Mouse (Mus musculus): Measurements from ENCODE around the gene Slc22a17. TPM values are rescaled to one million over a fixed set of nuclear protein-coding genes. Genes with fewer than 3 reads are reported as not detected.
"Not testable (repeated sequence)": the region's sequence is repeated elsewhere in the genome, so short reads cannot be mapped to it uniquely, and the experiment has no call there.

The Slc22a17 gene
- 136 and 142 TPM in 2 replicates for polyA plus RNA-seq (2014; fragmentation: Nextera tagmentation; extraction: Ambion mirVana)

DNA sequence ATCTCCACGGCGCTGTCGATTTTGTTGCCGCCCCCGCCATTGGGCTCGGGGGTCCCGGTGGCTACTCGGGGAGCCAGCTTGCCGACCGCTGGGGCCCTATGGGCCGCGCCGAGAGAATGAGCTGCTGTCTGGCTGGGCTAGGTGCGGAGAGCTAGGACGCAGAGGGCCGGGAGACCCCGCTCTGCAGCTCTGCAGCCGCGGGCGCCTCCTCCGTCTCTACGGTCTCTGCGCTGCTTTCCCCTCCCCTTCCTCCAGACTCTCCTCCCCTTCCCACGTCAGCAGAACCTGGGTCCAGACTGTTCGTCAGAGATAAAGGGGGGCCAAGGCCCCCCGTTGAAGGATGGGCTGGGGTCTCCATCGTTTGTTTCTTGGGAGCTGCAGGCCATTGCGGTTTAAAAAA is at the start of gene Slc22a17:
TSS of gene Slc22a17 (minus strand) at position 247 of the 400 bp plus-strand sequence.
- 0% methylated on average over 27 of the region's 28 CpGs for WGBS
- Histone ChIP-seq H3K27me3 (ENCODE audit: control insufficient read depth, insufficient read depth, low read length) (no peaks in the 10 kb centered on the region), H3K36me3 (replicated peaks; ENCODE audit: control insufficient read depth, insufficient read depth) (peaks cover 39% of the 10 kb centered on the region), H3K4me1 (replicated peaks; ENCODE audit: control insufficient read depth, insufficient read depth, low read length) (peaks cover 11% of the 10 kb centered on the region), H3K9me3 (ENCODE audit: control insufficient read depth, low read length) (no peaks in the 10 kb centered on the region), H3K4me2 (replicated peaks) (peak within 1 kb of the TSS; percentile 85), H3K9ac (peak within 1 kb of the TSS; percentile 95), H3K4me3 (replicated peaks; ENCODE audit: low read length) (peak within 1 kb of the TSS; percentile 83), H3K27ac (peak within 1 kb of the TSS; percentile 94)
- ATAC-seq (ENCODE audit: low FRiP score): peak; percentile 96
- peak; percentile 87 for DNase-seq (ENCODE audit: low spot score)

- WGBS: 89% methylated on average over 7 of the region's 7 CpGs
- Histone ChIP-seq H3K27ac (no peak overlapping the region), H3K9me3 (ENCODE audit: control insufficient read depth, low read length) (no peaks in the 10 kb centered on the region), H3K27me3 (ENCODE audit: control insufficient read depth, insufficient read depth, low read length) (no peaks in the 10 kb centered on the region), H3K4me1 (replicated peaks; ENCODE audit: control insufficient read depth, insufficient read depth, low read length) (no peaks in the 10 kb centered on the region), H3K36me3 (replicated peaks; ENCODE audit: control insufficient read depth, insufficient read depth) (no peaks in the 10 kb centered on the region), H3K9ac (no peak overlapping the region), H3K4me3 (replicated peaks; ENCODE audit: low read length) (no peak overlapping the region), H3K4me2 (replicated peaks) (no peak overlapping the region)
- ATAC-seq (ENCODE audit: low FRiP score) (no peak), DNase-seq (ENCODE audit: low spot score) (no peak)
These were observed 49.8 kb upstream of the Slc22a17 start for GRCm38 (mm10) chr14:54962714-54963113.

GRCm38 (mm10) chr14:54961487-54961886 is 48.6 kb upstream of the Slc22a17 start:
- 81% methylated on average over 5 of the region's 5 CpGs for WGBS
- no peaks in the 10 kb centered on the region for H3K9me3 ChIP-seq (ENCODE audit: control insufficient read depth, low read length)
- ATAC-seq (ENCODE audit: low FRiP score) (no peak), DNase-seq (ENCODE audit: low spot score) (no peak)
- H3K4me2 ChIP-seq (replicated peaks): no peak overlapping the region
- H3K4me3 ChIP-seq (replicated peaks; ENCODE audit: low read length): no peak overlapping the region
- H3K4me1 ChIP-seq (replicated peaks; ENCODE audit: control insufficient read depth, insufficient read depth, low read length): no peaks in the 10 kb centered on the region
- H3K36me3 ChIP-seq (replicated peaks; ENCODE audit: control insufficient read depth, insufficient read depth): no peaks in the 10 kb centered on the region
- H3K27ac ChIP-seq: no peak overlapping the region
- no peak overlapping the region for H3K9ac ChIP-seq
- H3K27me3 ChIP-seq (ENCODE audit: control insufficient read depth, insufficient read depth, low read length): no peaks in the 10 kb centered on the region

DNA sequence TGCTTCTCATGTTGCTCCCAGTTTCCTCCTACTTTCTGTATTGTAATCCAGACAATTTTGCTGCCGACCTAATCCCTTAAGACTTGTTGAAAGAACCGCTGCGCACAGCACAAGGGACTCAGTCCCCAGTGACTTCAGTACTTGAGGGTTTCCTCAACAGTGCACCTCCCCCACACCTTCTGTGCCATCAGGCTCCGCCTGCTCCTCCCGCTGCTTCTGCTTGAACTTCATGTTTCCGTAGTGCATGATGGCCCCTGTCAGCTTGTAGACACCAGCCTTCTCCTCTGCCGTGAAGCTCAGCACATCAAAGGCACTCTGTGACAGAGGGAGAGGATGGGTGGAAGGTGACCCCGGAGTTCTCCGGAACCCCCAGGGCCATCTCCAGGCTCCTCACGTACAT is 47.8 kb upstream of the Slc22a17 start:
- Histone ChIP-seq H3K4me3 (replicated peaks; ENCODE audit: low read length) (no peak overlapping the region), H3K9ac (no peak overlapping the region), H3K27me3 (ENCODE audit: control insufficient read depth, insufficient read depth, low read length) (no peaks in the 10 kb centered on the region), H3K36me3 (replicated peaks; ENCODE audit: control insufficient read depth, insufficient read depth) (no peaks in the 10 kb centered on the region), H3K4me1 (replicated peaks; ENCODE audit: control insufficient read depth, insufficient read depth, low read length) (no peaks in the 10 kb centered on the region), H3K9me3 (ENCODE audit: control insufficient read depth, low read length) (no peaks in the 10 kb centered on the region), H3K4me2 (replicated peaks) (no peak overlapping the region), H3K27ac (no peak overlapping the region)
- ATAC-seq (ENCODE audit: low FRiP score): no peak
- no peak for DNase-seq (ENCODE audit: low spot score)
- WGBS: 73% methylated on average over 10 of the region's 10 CpGs

DNA sequence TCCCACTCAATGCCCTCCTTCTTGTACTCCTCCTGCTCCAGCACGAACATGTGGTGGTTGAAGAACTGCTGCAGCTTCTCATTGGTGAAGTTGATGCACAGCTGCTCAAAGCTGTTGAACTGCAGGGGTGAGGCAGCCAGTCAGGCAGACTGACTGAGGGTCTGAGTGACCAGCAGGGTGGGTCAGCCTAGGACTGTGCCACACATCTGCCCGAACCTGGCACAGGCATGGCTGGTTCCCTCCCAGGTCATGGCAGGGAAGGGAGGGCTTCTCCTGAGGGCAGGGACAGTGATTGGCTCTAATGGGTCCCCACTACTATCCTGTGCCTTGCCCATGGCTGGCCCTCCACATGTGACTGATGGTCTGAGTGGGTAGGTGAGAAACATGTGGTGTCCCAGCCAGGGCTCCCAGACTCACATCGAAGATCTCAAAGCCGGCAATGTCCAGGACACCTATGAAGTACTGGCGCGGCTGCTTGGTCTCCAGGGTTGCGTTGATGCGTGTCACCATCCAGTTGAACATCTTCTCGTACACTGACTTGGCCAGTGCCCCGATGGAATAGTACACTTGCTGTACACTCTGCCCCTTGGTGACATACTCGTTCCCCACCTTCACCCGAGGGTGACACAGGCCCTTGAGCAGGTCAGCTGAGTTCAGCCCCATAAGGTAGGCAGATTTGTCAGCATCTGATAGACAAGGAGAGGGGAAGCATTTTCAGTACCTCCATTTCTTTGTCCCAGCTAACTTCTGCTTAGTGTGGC is 47.1 kb upstream of the Slc22a17 start:
- not testable (repeated sequence) for H3K4me1 ChIP-seq (replicated peaks; ENCODE audit: control insufficient read depth, insufficient read depth, low read length); H3K9ac ChIP-seq; DNase-seq (ENCODE audit: low spot score); H3K4me2 ChIP-seq (replicated peaks); H3K27me3 ChIP-seq (ENCODE audit: control insufficient read depth, insufficient read depth, low read length); H3K27ac ChIP-seq; H3K9me3 ChIP-seq (ENCODE audit: control insufficient read depth, low read length); ATAC-seq (ENCODE audit: low FRiP score); H3K4me3 ChIP-seq (replicated peaks; ENCODE audit: low read length); H3K36me3 ChIP-seq (replicated peaks; ENCODE audit: control insufficient read depth, insufficient read depth)
- 92% methylated on average over 12 of the region's 12 CpGs for WGBS

DNA sequence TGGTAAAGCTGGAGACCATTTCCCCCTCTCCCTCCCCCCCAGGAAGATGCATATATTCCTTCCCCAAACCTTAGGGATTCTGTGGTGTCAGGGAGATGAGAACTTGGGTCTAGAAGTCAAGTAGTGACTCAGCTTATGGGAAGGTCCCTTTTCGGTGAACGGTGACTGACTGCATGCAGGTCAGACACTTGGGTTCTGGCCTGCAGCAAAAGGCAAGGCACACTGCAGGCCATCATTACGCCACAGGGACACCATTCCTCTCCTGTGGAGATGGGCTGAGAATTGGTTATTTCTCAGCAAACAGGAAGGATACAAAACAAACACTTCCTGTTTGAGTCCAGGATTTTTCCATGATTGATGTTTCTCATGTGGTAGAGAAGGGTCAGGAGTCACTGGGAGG is 46.3 kb upstream of the Slc22a17 start:
- DNase-seq (ENCODE audit: low spot score) (no peak), ATAC-seq (ENCODE audit: low FRiP score) (no peak)
- Histone ChIP-seq H3K4me1 (replicated peaks; ENCODE audit: control insufficient read depth, insufficient read depth, low read length) (no peaks in the 10 kb centered on the region), H3K4me2 (replicated peaks) (no peak overlapping the region), H3K27me3 (ENCODE audit: control insufficient read depth, insufficient read depth, low read length) (no peaks in the 10 kb centered on the region), H3K9me3 (ENCODE audit: control insufficient read depth, low read length) (no peaks in the 10 kb centered on the region), H3K27ac (no peak overlapping the region), H3K9ac (no peak overlapping the region), H3K36me3 (replicated peaks; ENCODE audit: control insufficient read depth, insufficient read depth) (no peaks in the 10 kb centered on the region), H3K4me3 (replicated peaks; ENCODE audit: low read length) (no peak overlapping the region)
- WGBS: 85% methylated on average over 3 of the region's 3 CpGs

DNA sequence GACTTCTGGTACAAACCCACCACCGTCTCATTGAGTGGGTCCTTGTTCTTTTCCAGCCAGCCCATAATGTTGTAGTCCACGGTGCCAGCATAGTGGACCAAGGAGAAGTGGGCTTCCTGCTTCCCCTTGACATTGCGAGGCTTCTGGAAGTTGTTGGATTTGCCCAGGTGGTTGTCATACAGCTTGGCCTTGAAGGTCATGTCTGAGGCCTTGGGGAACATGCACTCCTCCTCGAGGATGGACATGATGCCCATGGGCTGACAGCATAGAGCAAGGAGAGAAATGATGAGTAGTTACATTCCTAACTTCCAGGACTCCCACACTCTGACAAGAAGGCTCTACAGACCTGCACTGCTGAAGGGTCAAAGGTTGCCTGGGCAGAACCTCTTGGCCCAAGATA is 45.6 kb upstream of the Slc22a17 start:
- Histone ChIP-seq H3K9me3 (ENCODE audit: control insufficient read depth, low read length) (no peaks in the 10 kb centered on the region), H3K36me3 (replicated peaks; ENCODE audit: control insufficient read depth, insufficient read depth) (no peaks in the 10 kb centered on the region), H3K4me2 (replicated peaks) (no peak overlapping the region), H3K4me3 (replicated peaks; ENCODE audit: low read length) (no peak overlapping the region), H3K9ac (no peak overlapping the region), H3K4me1 (replicated peaks; ENCODE audit: control insufficient read depth, insufficient read depth, low read length) (no peaks in the 10 kb centered on the region), H3K27ac (no peak overlapping the region), H3K27me3 (ENCODE audit: control insufficient read depth, insufficient read depth, low read length) (no peaks in the 10 kb centered on the region)
- DNase-seq (ENCODE audit: low spot score) (no peak), ATAC-seq (ENCODE audit: low FRiP score) (no peak)
- 85% methylated on average over 4 of the region's 4 CpGs for WGBS

- Histone ChIP-seq H3K4me3 (replicated peaks; ENCODE audit: low read length) (no peak overlapping the region), H3K36me3 (replicated peaks; ENCODE audit: control insufficient read depth, insufficient read depth) (no peaks in the 10 kb centered on the region), H3K4me2 (replicated peaks) (no peak overlapping the region), H3K9ac (no peak overlapping the region), H3K9me3 (ENCODE audit: control insufficient read depth, low read length) (no peaks in the 10 kb centered on the region), H3K27ac (no peak overlapping the region), H3K4me1 (replicated peaks; ENCODE audit: control insufficient read depth, insufficient read depth, low read length) (no peaks in the 10 kb centered on the region), H3K27me3 (ENCODE audit: control insufficient read depth, insufficient read depth, low read length) (no peaks in the 10 kb centered on the region)
- ATAC-seq (ENCODE audit: low FRiP score): no peak
- WGBS: 88% methylated on average over 9 of the region's 9 CpGs
- DNase-seq (ENCODE audit: low spot score): no peak
These were observed 43.6 kb upstream of the Slc22a17 start for GRCm38 (mm10) chr14:54956533-54956932.

GRCm38 (mm10) chr14:54955481-54955880 is 42.5 kb upstream of the Slc22a17 start:
- WGBS: 87% methylated on average over 3 of the region's 3 CpGs
- ATAC-seq (ENCODE audit: low FRiP score): no peak

GRCm38 (mm10) chr14:54954474-54954873 is 41.5 kb upstream of the Slc22a17 start:
- Histone ChIP-seq H3K27me3 (ENCODE audit: control insufficient read depth, insufficient read depth, low read length) (no peaks in the 10 kb centered on the region), H3K9ac (no peak overlapping the region), H3K4me1 (replicated peaks; ENCODE audit: control insufficient read depth, insufficient read depth, low read length) (no peaks in the 10 kb centered on the region), H3K4me2 (replicated peaks) (no peak overlapping the region), H3K36me3 (replicated peaks; ENCODE audit: control insufficient read depth, insufficient read depth) (no peaks in the 10 kb centered on the region), H3K27ac (no peak overlapping the region), H3K9me3 (ENCODE audit: control insufficient read depth, low read length) (no peaks in the 10 kb centered on the region), H3K4me3 (replicated peaks; ENCODE audit: low read length) (no peak overlapping the region)
- DNase-seq (ENCODE audit: low spot score) (no peak), ATAC-seq (ENCODE audit: low FRiP score) (no peak)
- WGBS: 76% methylated on average over 3 of the region's 3 CpGs

More at GRCm38 (mm10) chr14:54955481-54955880, 42.5 kb upstream of the Slc22a17 start:
- DNase-seq (ENCODE audit: low spot score): no peak
- no peak overlapping the region for H3K4me3 ChIP-seq (replicated peaks; ENCODE audit: low read length)
- no peaks in the 10 kb centered on the region for H3K27me3 ChIP-seq (ENCODE audit: control insufficient read depth, insufficient read depth, low read length)
- no peaks in the 10 kb centered on the region for H3K36me3 ChIP-seq (replicated peaks; ENCODE audit: control insufficient read depth, insufficient read depth)
- H3K4me2 ChIP-seq (replicated peaks): no peak overlapping the region
- no peaks in the 10 kb centered on the region for H3K9me3 ChIP-seq (ENCODE audit: control insufficient read depth, low read length)
- no peaks in the 10 kb centered on the region for H3K4me1 ChIP-seq (replicated peaks; ENCODE audit: control insufficient read depth, insufficient read depth, low read length)
- no peak overlapping the region for H3K27ac ChIP-seq
- H3K9ac ChIP-seq: no peak overlapping the region

Data from hindbrain, embryonic 14.5 days (tissue).